Mouse (Mus musculus) spleen, adult 2 months (tissue): ENCODE measurements around the gene Pde4dip.

Experiments
- CTCF ChIP-seq: fragments of 200-500 bp; IDR thresholded peaks from 2 replicates; pipeline ENCODE4 v1.5.1; 2011; ENCODE audit warnings: mild to moderate bottlenecking, inconsistent platforms; ENCODE audit not compliant: insufficient read depth, insufficient read length, insufficient replicate concordance; ENCODE audit errors: extremely low read depth
- POLR2A ChIP-seq: fragments of 200-500 bp; IDR thresholded peaks from 2 replicates; pipeline ENCODE4 v1.6.1; 2011; ENCODE audit warnings: low read depth, low read length, inconsistent platforms

DNA sequence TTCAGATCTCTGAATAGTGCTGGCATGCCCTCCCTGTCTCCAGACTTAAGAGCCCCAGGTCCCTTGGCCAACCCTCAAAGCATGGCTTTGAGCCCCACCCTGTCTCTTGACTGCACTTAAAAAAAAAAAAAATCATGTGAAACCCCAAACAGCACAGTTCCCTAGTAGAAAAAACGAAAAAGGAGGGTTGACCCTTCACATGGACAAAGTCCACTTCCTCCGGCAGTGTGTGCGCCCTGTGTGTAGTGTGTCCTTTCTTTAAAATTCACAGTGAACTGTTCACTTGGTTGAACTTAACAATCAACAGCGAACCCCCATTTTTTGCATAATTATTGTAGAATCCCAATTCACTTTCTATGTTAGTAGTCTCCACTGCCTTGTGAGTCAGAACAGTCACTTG lies 21.8 kb downstream of the Pde4dip start:
- no peak for TF ChIP-seq POLR2A
- TF ChIP-seq CTCF, result no peak
